Mouse (Mus musculus): Measurements from ENCODE around the gene Naa35. TPM values are rescaled to one million over a fixed set of nuclear protein-coding genes. Genes with fewer than 3 reads are reported as not detected.
A peak's percentile ranks its signal among the peaks of the same experiment; 100 is the strongest.
"Not testable (repeated sequence)": the region's sequence is repeated elsewhere in the genome, so short reads cannot be mapped to it uniquely, and the experiment has no call there.

The Naa35 gene
- total RNA-seq, 2 experiments from 2014 or later, result 35.5 to 59.8 TPM

- ATAC-seq (replicated peaks; ENCODE audit: poor library complexity), result no peak
Observed at GRCm38 (mm10) chr13:59571107-59571506, 14.0 kb upstream of the Naa35 start.

- no peak for ATAC-seq (replicated peaks; ENCODE audit: poor library complexity)
Observed at GRCm38 (mm10) chr13:59572549-59572948, 12.5 kb upstream of the Naa35 start.

- ATAC-seq (replicated peaks; ENCODE audit: poor library complexity), result peak; percentile 23
Observed at GRCm38 (mm10) chr13:59580954-59581353, 4.1 kb upstream of the Naa35 start.

GRCm38 (mm10) chr13:59584481-59584880 lies 578 bp upstream of the Naa35 start:
- ATAC-seq (replicated peaks; ENCODE audit: poor library complexity), result peak; percentile 22

GRCm38 (mm10) chr13:59585648-59586005 lies 568 bp downstream of the Naa35 start:
- 0 out of 2 replicates have a peak, but pooled peaks have one; percentile 1 for ATAC-seq (replicated peaks; ENCODE audit: poor library complexity)

GRCm38 (mm10) chr13:59587201-59587600 lies 2.1 kb downstream of the Naa35 start:
- ATAC-seq (replicated peaks; ENCODE audit: poor library complexity), result no peak

- no peak for ATAC-seq (replicated peaks; ENCODE audit: poor library complexity)
Observed at GRCm38 (mm10) chr13:59589672-59590071, 4.6 kb downstream of the Naa35 start.

GRCm38 (mm10) chr13:59590691-59591090 lies 5.6 kb downstream of the Naa35 start:
- no peak for ATAC-seq (replicated peaks; ENCODE audit: poor library complexity)

GRCm38 (mm10) chr13:59592058-59592457 lies 7.0 kb downstream of the Naa35 start:
- not testable (repeated sequence) for ATAC-seq (replicated peaks; ENCODE audit: poor library complexity)

- ATAC-seq (replicated peaks; ENCODE audit: poor library complexity), result no peak
Observed at GRCm38 (mm10) chr13:59592630-59593029, 7.6 kb downstream of the Naa35 start.

GRCm38 (mm10) chr13:59603096-59603495 lies 18.0 kb downstream of the Naa35 start:
- ATAC-seq (replicated peaks; ENCODE audit: poor library complexity), result peak; percentile 66

GRCm38 (mm10) chr13:59604511-59604910 lies 19.5 kb downstream of the Naa35 start:
- no peak for ATAC-seq (replicated peaks; ENCODE audit: poor library complexity)

GRCm38 (mm10) chr13:59605221-59605922 lies 20.3 kb downstream of the Naa35 start:
- ATAC-seq (replicated peaks; ENCODE audit: poor library complexity), result no peak

- ATAC-seq (replicated peaks; ENCODE audit: poor library complexity), result no peak
Observed at GRCm38 (mm10) chr13:59609885-59610284, 24.8 kb downstream of the Naa35 start.

- ATAC-seq (replicated peaks; ENCODE audit: poor library complexity), result no peak
Observed at GRCm38 (mm10) chr13:59610437-59610836, 25.4 kb downstream of the Naa35 start.

GRCm38 (mm10) chr13:59613868-59614267 lies 28.8 kb downstream of the Naa35 start:
- ATAC-seq (replicated peaks; ENCODE audit: poor library complexity), result no peak

- no peak for ATAC-seq (replicated peaks; ENCODE audit: poor library complexity)
Observed at GRCm38 (mm10) chr13:59615152-59615551, 30.1 kb downstream of the Naa35 start.

- no peak for ATAC-seq (replicated peaks; ENCODE audit: poor library complexity)
Observed at GRCm38 (mm10) chr13:59615554-59615953, 30.5 kb downstream of the Naa35 start.

GRCm38 (mm10) chr13:59618463-59618862 lies 33.4 kb downstream of the Naa35 start:
- ATAC-seq (replicated peaks; ENCODE audit: poor library complexity), result no peak

- ATAC-seq (replicated peaks; ENCODE audit: poor library complexity), result no peak
Observed at GRCm38 (mm10) chr13:59621643-59622489, 36.8 kb downstream of the Naa35 start.

- no peak for ATAC-seq (replicated peaks; ENCODE audit: poor library complexity)
Observed at GRCm38 (mm10) chr13:59624389-59624788, 39.3 kb downstream of the Naa35 start.

- no peak for ATAC-seq (replicated peaks; ENCODE audit: poor library complexity)
Observed at GRCm38 (mm10) chr13:59624903-59625302, 39.8 kb downstream of the Naa35 start.
